Mouse (Mus musculus): Measurements from ENCODE around the gene Col11a2. TPM values are rescaled to one million over a fixed set of nuclear protein-coding genes. Genes with fewer than 3 reads are reported as not detected.

Gene Col11a2
- total RNA-seq, 2 experiments from 2014 or later, result 45.4 to 77.3 TPM

DNA sequence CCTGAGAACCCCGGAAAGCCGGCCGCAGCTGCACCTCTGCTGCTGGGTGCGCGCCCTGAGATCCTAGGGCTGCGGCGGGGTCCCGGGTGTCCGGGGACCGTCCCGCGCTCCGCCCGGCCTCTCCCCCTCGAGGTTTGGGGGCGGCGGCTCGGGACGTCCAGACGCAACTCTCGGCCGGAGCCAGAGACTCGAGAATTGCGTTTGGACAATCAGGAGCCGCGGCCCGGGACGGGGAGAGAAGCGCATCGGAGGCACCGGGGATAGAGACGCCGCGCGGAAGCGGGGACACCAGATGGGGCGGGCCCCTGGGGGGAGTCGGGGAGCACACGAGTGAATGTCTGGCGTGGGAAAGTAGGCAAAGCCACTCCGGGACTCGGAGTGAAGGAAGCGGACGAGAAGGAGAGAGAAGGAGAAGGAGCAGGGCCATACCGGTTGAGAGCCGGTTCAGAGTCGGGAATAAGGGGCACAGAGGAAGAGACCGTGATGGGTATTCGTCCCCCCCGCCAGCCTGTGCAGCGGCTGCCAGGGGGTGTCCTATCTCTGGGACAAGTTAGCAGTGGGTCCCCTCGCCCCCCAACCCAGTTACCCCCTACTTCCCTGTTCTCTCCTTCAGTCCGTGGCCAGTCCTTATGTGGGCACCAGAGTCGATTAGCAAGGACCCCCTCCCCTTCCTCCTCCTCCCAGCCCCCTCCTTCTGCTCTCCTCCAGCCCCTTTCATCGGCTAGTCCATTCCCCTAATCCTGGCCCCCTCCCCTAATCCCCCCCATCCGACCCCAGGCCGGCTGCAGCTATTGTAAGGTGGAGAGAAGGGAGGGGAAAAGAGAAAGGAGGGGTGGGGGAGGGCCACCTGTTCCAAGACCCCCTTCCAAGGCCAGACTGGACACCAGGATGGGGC, 14.1 kb upstream of the Col11a2 start:
- peak in 1 of 2 experiments; percentile 68 for DNase-seq (ENCODE audit: low spot score in 2 of 2)

DNA sequence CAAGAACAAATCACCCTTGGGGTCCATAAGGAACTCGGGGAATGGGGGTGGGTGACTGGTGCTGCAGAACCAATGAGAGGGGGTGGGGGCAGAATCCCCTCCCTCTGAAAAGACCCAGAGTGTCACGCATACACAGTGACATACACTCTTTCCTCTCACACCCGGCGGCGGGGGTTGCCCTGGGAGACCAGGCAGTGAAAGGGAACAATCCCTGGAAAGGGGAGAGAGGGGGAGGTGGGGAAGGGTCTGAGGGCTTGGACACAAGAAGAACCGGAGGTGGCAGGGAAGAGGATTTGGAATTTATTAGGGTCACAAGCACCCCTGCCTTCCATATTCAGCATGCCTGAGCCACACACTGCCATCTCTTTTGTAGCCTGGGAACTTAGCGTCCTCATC, 13.5 kb upstream of the Col11a2 start:
- peak in 1 of 2 experiments; percentile 23 for DNase-seq (ENCODE audit: low spot score in 2 of 2)

DNA sequence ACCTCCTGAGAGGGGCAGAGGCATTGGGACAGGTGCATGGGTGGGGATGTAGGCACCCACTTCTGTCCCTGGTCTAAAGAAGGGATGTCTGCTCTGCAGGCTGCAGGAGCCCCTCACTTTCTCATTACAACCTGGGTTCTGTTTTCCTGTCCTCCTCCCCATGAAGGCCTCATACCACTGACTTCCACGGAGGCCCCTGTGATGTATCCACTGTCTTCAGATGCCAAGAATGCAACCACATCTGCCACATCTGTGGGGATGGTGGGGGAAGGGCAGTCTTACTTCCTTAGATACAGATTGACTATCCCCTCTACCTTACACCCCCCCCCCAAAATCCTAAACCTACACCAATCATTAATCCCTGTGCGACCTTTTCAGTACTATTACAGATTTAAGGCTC, 13.0 kb upstream of the Col11a2 start:
- DNase-seq (ENCODE audit: low spot score in 2 of 2), result no peak

DNA sequence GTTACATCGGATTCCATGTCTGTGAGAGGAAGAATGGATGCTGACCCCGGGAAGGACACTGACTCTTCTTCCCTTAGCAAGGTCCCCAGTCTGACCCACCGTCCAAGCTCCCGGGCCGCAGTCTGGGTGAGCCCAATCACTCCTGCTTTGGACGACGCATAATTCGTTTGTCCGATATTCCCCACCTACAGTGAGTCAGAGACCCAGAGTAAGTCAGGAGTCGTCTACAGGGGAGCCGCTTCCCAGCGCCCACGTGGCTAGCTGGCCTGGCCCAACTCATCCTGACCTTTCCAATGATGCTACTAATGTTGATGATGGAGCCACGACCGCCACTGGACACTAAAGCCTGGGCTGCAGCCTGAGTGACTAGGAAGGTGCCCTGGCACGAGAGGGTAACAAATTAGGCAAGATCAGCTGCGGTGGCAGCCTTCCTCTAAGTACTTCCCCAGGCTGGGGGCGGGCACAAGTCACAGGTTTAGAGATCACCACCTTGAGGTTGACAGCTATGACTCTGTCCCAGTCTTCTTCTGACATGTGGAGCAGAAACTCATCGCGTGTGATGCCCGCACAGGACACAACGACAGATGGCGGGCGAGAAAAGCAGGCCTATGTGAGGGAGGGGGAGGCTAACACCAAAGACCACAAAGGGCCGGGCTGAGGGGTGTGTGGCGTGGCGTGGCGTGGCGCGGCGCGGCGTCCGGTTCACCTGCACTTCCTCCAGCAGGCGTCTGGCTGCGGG, 12.2 kb upstream of the Col11a2 start:
- DNase-seq (ENCODE audit: low spot score in 2 of 2), result peak in 1 of 2 experiments; percentile 18

DNA sequence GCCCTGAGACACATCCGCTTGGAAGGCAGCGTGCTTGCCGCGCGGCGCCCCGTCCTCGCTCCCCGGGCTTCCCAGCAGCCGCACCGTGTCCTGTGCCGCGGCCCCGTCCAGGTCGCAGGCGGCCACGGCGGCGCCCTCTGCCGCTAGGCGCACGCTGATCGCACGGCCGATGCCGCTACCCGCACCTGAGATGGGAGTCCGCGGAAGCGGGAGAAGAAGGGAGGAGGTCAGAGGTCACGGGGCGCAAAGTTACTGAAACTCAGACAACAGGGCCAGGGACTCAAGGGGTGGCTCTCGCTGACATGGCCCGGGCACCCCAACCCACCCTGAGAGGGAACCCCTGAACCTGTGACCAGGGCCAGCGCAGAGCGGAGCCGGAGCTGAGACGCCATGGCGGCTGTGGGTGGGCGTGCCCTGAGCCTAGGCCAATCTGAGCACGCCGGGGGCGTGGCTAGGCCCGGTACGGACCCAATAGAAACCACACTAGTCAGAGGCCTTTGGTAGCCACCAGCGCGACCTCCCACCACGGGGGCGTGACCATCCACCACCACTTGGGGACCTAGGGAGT, 11.5 kb upstream of the Col11a2 start, which contains the start of gene H2-Ke6:
Gene H2-Ke6 (minus strand): TSS at position 405 of the 568 bp plus-strand sequence.
- peak; percentile 88 to 93 for DNase-seq (ENCODE audit: low spot score in 2 of 2)

DNA sequence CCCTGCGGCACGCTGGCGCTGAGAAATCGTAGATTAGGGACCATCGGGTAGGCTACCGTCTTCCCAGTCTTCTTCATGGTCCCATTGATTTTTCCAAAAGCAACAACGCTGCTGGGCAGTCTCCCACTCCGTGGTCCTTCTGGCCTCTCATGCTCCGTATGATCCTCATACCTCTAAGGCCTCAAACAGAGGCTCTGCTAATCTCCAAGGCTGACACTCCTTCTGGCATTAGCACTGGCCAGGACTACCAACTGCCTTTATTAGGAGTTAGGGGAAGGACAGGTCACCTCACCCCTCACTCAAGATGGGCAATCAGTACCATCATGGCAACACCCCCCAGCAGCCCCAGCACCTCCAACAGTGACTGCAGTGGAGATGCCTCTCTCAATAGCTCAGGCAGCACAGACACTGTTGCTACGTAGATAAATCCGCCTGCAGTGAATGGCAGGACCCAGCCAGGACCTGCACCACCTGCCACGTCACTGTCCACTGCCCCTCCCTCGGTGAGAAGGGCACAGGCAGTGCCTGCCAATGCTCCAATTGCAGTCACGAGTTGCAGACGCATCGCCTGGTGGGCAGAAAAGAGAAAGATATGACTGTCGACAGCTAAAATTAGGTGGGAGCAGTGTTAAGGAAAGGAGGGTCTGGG, 10.6 kb upstream of the Col11a2 start:
- DNase-seq (ENCODE audit: low spot score in 2 of 2), result no peak

DNA sequence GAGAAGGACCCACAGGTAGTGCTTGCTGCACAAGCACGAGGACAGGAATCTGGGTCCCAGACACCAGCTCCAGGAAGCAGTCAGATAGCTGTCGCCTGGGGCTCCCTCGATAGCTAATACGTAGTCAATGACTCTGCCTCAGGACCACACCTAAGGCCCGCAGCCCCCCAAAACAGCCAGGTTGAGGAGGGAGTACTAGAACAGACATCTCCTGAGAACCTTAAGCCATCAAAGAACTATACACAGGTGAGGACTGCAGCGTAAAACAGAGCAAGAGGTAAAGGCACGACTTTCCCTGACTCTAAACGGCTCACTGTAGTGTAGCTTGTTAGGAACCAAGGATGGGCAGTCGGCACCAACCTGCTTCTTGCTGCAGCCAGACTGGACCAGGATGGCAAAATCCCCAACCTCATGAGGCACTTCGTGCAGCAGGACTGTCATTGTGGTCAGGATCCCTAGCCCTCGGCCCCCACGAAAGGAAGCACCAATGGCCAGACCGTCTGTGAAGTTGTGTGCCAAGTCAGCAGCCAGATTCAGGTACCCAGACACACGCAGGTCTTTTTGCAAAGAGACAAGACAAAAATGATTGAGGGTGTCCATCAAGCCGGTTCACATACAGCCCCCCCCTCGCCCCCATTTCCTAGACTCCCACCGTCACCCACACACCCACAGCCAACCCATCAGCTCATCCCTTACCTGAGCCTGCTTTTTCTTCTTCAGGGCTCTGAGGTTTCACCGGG, 9.9 kb upstream of the Col11a2 start:
- no peak for DNase-seq (ENCODE audit: low spot score in 2 of 2)

DNA sequence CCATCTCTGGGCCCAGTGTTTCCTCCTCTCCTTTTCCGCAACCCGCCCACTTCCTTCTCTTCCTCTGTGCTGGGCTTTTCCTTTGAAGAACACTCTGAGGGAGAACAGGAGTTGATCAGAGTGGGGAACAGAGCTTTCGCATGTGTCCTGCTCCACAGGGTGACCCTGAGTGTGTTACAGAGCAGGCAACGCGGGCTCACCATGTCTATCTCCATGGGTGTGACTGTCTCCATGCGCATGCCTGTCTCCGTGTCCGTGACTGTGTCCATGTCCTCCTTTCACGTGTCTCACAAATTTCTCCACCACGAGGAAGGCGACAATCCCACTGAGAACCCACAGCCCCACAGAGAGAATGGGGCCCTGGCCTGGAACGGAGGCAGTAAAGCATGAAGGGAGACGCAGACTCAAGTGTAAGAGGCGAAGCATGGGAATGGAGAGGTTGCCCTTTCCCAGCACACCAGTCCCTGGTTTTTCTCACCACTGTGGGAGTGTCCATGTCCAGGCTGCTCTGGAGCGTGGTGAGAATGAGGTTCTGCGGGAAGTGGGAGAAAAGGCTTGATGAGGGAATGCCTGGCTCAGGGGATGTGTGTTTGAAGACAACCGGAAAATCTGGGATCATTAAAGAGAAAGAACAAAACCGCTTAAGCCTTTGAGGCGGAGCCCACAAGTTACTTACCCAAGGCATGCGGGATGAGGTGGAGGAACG, 9.2 kb upstream of the Col11a2 start:
- no peak for DNase-seq (ENCODE audit: low spot score in 2 of 2)

DNA sequence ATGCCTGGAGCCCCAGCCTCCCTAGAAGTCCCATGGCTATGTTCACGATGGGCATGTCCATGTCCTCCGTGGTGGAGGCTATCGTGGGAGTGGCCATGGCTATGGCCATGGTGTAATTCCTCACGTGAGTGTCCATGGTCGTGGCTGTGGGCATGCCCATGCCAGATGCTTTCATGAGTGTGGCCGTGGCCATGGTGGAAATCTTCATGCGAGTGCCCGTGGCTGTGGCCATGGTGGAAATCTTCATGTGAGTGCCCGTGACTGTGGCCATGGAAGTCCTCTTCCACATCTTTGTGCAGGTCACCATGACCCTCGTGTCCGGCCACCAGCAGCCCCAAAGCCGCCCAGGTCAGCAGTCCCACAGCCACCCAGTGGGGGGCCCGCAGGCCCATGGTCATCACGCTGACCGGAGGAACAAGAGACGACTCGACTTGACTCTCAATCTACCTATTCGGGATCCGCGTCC, 8.3 kb upstream of the Col11a2 start:
- peak in 1 of 2 experiments; percentile 37 for DNase-seq (ENCODE audit: low spot score in 2 of 2)

DNA sequence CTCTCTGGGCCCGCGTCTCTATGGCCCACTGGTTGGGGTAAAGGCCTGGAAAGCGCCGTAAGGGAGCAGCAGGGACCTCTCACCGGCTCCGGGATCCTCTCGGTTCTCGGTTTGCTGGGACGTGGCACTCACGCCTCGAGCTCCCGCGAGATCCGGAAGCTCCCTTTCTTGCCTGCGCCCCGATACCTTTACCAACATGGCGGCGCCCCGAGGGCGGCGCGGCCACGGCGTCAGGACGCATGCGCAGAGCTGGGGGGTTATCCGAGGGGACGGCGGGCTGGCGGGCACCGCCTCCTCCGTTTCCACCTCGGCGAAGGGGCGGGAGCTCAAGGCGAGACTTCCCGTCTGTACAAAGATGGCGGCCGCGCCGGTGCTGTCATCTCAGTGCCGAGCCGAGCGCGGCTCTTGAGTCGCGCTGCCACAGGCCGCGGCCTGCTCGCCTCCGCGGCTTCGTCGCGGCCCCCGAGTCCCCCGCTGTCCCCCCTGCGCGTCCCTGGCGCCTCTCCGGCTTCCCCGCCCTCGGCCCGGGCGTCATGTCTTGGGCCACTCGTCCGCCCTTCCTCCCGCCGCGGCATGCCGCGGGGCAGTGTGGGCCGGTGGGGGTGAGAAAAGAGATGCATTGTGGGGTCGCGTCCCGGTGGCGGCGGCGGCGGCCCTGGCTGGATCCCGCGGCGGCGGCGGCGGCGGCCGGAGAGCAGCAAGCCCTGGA, 7.6 kb upstream of the Col11a2 start, which contains the start of the genes Slc39a7 and Rxrb:
Gene Slc39a7 (minus strand): TSS at position 218 of the 709 bp plus-strand sequence.
Gene Rxrb (plus strand): TSS at position 348 of the 709 bp plus-strand sequence.
- peak; percentile 99 to 100 for DNase-seq (ENCODE audit: low spot score in 2 of 2)

DNA sequence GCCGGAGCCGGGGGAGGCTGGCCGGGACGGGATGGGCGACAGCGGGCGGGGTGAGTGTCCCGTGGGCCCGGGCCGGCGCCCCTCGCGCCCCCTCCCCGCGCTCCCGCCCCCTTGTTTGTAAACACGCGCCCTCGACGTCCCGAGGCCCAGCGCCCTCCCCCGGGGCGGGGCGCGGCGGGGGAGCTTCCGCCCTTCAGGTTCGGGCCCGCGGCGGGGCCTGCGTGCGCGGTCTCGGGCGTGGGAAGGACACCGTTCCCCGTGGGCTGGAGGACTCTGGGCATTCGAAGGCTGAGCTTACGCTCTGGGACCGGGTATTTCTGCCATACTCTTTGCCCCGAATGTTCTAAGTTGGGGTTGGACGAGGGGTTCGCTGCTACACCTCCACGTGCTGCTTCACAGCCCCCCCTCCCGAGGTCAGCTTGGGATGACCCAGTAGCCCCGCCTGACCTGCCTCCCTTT, 7.0 kb upstream of the Col11a2 start:
- DNase-seq (ENCODE audit: low spot score in 2 of 2), result peak in 1 of 2 experiments; percentile 69

DNA sequence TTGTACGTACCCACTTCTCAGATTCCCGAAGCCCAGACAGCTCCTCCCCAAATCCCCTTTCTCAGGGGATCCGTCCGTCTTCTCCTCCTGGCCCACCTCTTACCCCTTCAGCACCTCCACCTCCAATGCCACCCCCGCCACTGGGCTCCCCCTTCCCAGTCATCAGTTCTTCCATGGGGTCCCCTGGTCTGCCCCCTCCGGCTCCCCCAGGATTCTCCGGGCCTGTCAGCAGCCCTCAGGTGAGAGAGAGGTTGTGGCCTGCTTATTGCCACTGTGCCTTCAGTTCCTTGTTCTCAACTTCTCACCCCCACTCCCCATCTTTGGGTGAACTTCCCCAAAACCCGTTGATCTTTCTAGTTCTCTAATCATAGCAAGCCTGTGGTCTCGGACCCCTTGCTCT, 6.4 kb upstream of the Col11a2 start:
- DNase-seq (ENCODE audit: low spot score in 2 of 2), result peak in 1 of 2 experiments; percentile 36

DNA sequence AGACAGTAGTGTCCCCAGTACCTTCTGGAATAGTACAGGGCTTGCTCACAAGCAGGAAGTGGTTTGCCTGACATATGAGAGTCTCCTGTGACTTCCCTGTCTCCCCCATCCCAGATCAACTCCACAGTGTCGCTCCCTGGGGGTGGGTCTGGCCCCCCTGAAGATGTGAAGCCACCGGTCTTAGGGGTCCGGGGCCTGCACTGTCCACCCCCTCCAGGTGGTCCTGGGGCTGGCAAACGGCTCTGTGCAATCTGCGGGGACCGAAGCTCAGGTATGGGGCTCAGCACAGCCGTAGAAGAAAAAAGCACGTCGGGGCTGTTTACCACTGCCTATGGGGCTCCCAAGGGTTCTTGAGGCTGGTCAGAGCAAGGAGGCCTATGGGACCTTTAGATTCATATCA, 5.8 kb upstream of the Col11a2 start:
- DNase-seq (ENCODE audit: low spot score in 2 of 2), result peak in 1 of 2 experiments; percentile 20

DNA sequence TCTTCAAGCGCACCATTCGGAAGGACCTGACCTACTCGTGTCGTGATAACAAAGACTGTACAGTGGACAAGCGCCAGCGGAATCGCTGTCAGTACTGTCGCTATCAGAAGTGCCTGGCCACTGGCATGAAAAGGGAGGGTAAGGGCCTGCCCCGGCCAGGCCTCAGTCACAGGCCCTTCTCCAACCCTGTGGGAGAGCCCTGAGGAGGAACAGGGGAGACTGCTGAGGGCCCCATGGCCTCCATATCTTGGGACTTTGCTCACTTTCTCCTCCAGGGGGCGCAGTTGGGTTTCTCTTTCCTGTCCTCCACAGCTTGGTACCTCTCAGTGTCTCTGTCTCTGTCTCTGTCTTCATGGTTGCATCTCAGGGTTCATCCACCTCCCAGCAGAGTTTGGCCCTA, 5.2 kb upstream of the Col11a2 start:
- peak in 1 of 2 experiments; percentile 53 for DNase-seq (ENCODE audit: low spot score in 2 of 2)

DNA sequence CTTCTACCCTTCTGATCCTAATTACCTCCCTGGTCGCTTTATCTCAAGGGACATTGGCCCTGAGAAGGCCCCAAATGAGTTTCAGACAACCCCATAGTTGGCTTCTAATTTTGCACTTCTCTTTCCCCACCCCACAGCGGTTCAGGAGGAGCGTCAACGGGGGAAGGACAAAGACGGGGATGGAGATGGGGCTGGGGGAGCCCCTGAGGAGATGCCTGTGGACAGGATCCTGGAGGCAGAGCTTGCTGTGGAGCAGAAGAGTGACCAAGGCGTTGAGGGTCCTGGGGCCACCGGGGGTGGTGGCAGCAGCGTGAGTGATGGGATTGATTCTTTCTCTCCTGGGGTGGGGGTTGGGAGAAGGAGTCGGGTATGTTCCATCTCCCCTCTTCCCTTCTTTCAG, 3.7 kb upstream of the Col11a2 start:
- peak in 1 of 2 experiments; percentile 13 for DNase-seq (ENCODE audit: low spot score in 2 of 2)

DNA sequence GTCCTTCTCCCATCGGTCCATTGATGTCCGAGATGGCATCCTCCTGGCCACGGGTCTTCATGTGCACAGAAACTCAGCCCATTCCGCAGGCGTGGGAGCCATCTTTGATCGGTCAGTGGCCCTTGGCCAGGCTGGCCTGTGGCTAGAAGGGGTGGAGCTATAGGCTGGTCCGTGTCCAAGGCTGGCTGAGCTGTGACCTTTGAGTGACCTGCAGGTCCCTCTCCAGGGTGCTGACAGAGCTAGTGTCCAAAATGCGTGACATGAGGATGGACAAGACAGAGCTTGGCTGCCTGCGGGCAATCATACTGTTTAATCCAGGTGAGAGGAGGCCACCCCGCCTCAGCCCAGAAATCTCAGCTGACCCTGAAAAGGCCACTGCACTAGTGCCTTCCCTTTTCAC, 2.6 kb upstream of the Col11a2 start:
- peak in 1 of 2 experiments; percentile 25 for DNase-seq (ENCODE audit: low spot score in 2 of 2)

DNA sequence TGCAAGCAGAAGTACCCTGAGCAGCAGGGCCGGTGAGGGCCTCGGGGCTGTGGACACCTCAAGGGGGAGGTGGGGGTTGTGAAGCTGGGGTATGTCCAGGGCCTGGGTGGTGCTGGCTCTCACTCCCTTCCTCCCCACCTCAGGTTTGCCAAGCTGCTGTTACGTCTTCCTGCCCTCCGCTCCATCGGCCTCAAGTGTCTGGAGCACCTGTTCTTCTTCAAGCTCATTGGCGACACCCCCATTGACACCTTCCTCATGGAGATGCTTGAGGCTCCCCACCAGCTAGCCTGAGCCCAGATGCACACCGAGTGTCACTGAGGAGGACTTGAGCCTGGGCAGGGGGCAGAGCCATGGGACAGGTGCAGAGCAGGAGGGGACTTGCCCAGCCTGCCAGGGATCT, 2.0 kb upstream of the Col11a2 start:
- DNase-seq (ENCODE audit: low spot score in 2 of 2), result no peak

DNA sequence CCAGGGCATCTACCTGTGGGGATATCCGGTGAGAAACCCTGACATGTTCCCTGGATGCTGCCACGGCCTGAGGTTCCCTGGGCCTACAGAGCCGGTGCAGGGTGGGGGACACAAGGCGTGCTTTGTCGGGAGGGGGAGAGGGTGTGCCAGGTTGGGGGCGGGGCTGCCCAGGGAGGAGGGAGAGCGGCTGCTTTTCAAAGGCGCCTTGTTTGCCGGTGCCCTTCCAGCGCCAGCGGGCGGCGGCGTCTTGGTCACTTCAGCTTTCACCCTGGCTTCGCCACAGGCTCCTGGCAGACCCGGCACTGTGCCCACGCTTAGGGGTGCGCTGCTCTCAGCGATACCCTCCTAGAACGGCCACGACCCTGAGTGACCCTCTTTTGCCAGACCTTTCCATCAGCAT, 797 bp upstream of the Col11a2 start:
- peak in 1 of 2 experiments; percentile 41 for DNase-seq (ENCODE audit: low spot score in 2 of 2)

Measured in gastrocnemius, postnatal 4 days (tissue).